Comparison of ENCODE assay signal across 24 mouse cellular contexts in the genomic region with DNA sequence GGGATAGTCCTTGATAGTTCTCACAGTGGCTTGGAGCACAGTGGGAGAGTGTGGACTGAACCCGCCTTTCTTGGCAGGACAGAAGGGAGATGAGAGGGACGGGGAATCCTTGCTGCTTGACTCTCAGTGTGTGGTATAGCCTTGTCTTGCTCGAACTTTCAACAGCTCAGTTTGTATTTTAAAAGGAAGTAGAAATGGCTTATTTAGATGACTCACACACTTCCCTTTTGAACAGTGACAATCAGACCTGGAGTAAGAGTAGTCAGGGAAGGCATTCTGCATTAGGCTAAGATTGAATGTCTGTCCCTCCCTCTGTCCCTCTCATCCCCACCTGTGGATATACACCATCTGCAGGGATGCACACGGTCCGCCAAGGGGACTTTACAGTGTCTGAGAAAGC.
"Had no signal": no experiment of that assay in that cellular context is flagged by ENCODE, and none has a peak within 500 bp of the region (broad histone marks: within the 10 kb centered on the region; RNA-seq: fewer than 3 reads in every experiment).

No protein-coding gene starts in this region.

- H3K9ac ChIP-seq: intestine, embryonic 15.5 days; limb, embryonic 12.5 days; limb, embryonic 15.5 days; liver, embryonic 14.5 days; liver, postnatal 0 days; lung, embryonic 14.5 days; midbrain, embryonic 13.5 days had no signal

- H3K27me3 ChIP-seq: intestine, embryonic 15.5 days; limb, embryonic 12.5 days; limb, embryonic 15.5 days; midbrain, embryonic 13.5 days had no signal

- ATAC-seq: intestine, embryonic 15.5 days; liver, postnatal 0 days; lung, postnatal 0 days; midbrain, embryonic 13.5 days had no signal

- H3K27ac ChIP-seq: intestine, embryonic 15.5 days; kidney, postnatal 0 days; layer of hippocampus, adult 2 months; left cerebral cortex, adult 2 months; limb, embryonic 12.5 days; limb, embryonic 15.5 days; liver, embryonic 14.5 days; midbrain, embryonic 13.5 days had no signal

- H3K4me1 ChIP-seq: intestine, embryonic 15.5 days; limb, embryonic 12.5 days; limb, embryonic 15.5 days had no signal

- H3K4me3 ChIP-seq: intestine, embryonic 15.5 days; layer of hippocampus, adult 2 months; left cerebral cortex, adult 2 months; limb, embryonic 12.5 days; limb, embryonic 15.5 days; midbrain, embryonic 13.5 days had no signal

- DNase-seq: kidney, adult 18-20 months; kidney, adult 9 months; kidney, postnatal 25 days; layer of hippocampus, postnatal 36 days; left cerebral cortex, postnatal 4 days; liver, postnatal 0 days; lung, embryonic 14.5 days; lung, postnatal 36 days; retina, postnatal 1 day; right cerebral cortex, postnatal 25 days; spleen, adult 18-20 months; thymus, adult 2 months; thymus, postnatal 14 days; thymus, postnatal 4 days had no signal

- H3K4me2 ChIP-seq: intestine, embryonic 15.5 days; limb, embryonic 12.5 days; limb, embryonic 15.5 days; liver, embryonic 11.5 days; lung, embryonic 14.5 days; midbrain, embryonic 13.5 days had no signal

- H3K9me3 ChIP-seq: intestine, embryonic 15.5 days; limb, embryonic 12.5 days; limb, embryonic 15.5 days; midbrain, embryonic 13.5 days had no signal

- H3K36me3 ChIP-seq: intestine, embryonic 15.5 days; limb, embryonic 15.5 days had no signal
